Mouse (Mus musculus): ENCODE measurements at regions not wholly inside any gene's neighbourhood (a gene's known extent, or its start where the extent isn't known, plus 50 kb on each side); places are given as distances from the start of the nearest gene placed in this dataset.

GRCm38 (mm10) chr16:78099842-78100241 lies 201.4 kb upstream of the Cxadr start:
- TF ChIP-seq NANOG (IDR thresholded peaks at IDR 0.05; ENCODE audit: borderline replicate concordance, low read length) (no peak), CTCF (conservative IDR thresholded peaks at IDR 0.05; ENCODE audit: low read length) (no peak)

Measured in E14TG2a.4 (cell line).